Mouse (Mus musculus) heart, embryonic 14.5 days (tissue): ENCODE measurements at regions not wholly inside any gene's neighbourhood (a gene's known extent, or its start where the extent isn't known, plus 50 kb on each side); places are given as distances from the start of the nearest gene placed in this dataset.

Experiments used
- ATAC-seq: fragments of 200-750 bp; cut with Nextera tagmentation; 2 replicates; pipeline ENCODE4 v1.8.0; 2017; ENCODE audit warnings: low read depth, moderate TSS enrichment; ENCODE audit not compliant: insufficient number of reproducible peaks, insufficient read depth, low FRiP score
- H3K27ac ChIP-seq, 2 experiments: fragments of 200-500 bp in 1 of 2; fragments of 300-500 bp in 1 of 2; sonication (generic) in 1 of 2; replicated peaks in 1 of 2; 2 replicates each; pipeline ENCODE4 v1.5.1; 2012 to 2014; ENCODE audit warnings: low read depth in 2 of 2, low read length in 2 of 2, control low read depth in 1 of 2, mild to moderate bottlenecking in 1 of 2, mixed read lengths in 1 of 2; ENCODE audit not compliant: control insufficient read depth in 1 of 2, insufficient read depth in 1 of 2
- H3K27me3 ChIP-seq: fragments of 300-500 bp; sonication (generic); 2 replicates; pipeline ENCODE4 v1.6.1; 2014; ENCODE audit warnings: mild to moderate bottlenecking, low read length, control low read depth; ENCODE audit not compliant: control insufficient read depth, insufficient read depth
- H3K36me3 ChIP-seq: fragments of 300-500 bp; sonication (generic); 2 replicates; pipeline ENCODE4 v1.6.1; 2014; ENCODE audit warnings: mild to moderate bottlenecking, control low read depth, low read length, mixed read lengths; ENCODE audit not compliant: control insufficient read depth, insufficient read depth
- H3K4me1 ChIP-seq, 2 experiments: fragments of 200-500 bp in 1 of 2; fragments of 300-500 bp in 1 of 2; sonication (generic) in 1 of 2; 2 replicates each; pipeline ENCODE4 v1.6.1; 2012 to 2014; ENCODE audit warnings: low read length in 2 of 2, control low read depth in 1 of 2, mixed read lengths in 1 of 2; ENCODE audit not compliant: control insufficient read depth in 2 of 2, insufficient read depth in 2 of 2
- H3K4me2 ChIP-seq: fragments of 300-500 bp; sonication (generic); 2 replicates; pipeline ENCODE4 v1.6.1; 2014; ENCODE audit warnings: mild to moderate bottlenecking, low read length
- H3K4me3 ChIP-seq, 2 experiments: fragments of 200-500 bp in 1 of 2; fragments of 300-500 bp in 1 of 2; sonication (generic) in 1 of 2; 2 replicates each; pipeline ENCODE4 v1.5.1; 2012 to 2014; ENCODE audit warnings: low read length in 2 of 2, mild to moderate bottlenecking in 2 of 2, control low read depth in 1 of 2, low read depth in 1 of 2, moderate library complexity in 1 of 2; ENCODE audit not compliant: control insufficient read depth in 1 of 2, insufficient read depth in 1 of 2
- H3K9ac ChIP-seq: fragments of 300-500 bp; sonication (generic); 2 replicates; pipeline ENCODE4 v1.6.1; 2014; ENCODE audit warnings: mild to moderate bottlenecking, low read length
- H3K9me3 ChIP-seq: fragments of 300-500 bp; sonication (generic); 2 replicates; pipeline ENCODE4 v1.6.1; 2016; ENCODE audit warnings: low read length, control low read depth; ENCODE audit not compliant: control insufficient read depth
- WGBS: fragments of 180-500 bp; shearing (Covaris S2); extraction: QIAGEN DNeasy Blood & Tissue Kit; methylation state at CpG from one replicate; pipeline ENCODE4 v1.1.7; 2014; 5-methylcytosine and 5-hydroxymethylcytosine counted together

- no peaks in the 10 kb centered on the region for H3K36me3 ChIP-seq
- H3K4me3 ChIP-seq: no peak overlapping the region
- H3K9ac ChIP-seq: no peak overlapping the region
- no peaks in the 10 kb centered on the region for H3K9me3 ChIP-seq
- 70% methylated on average over 10 of the region's 10 CpGs for WGBS
- peaks cover 21% of the 10 kb centered on the region; the same call in 1 of the 2 replicates for H3K27me3 ChIP-seq
- ATAC-seq: no peak; the same call in 1 of the 2 replicates
- no peak overlapping the region for H3K4me2 ChIP-seq
- peaks cover 13 to 17% of the 10 kb centered on the region in 2 experiments for H3K4me1 ChIP-seq
- H3K27ac ChIP-seq: no peak overlapping the region
Observed at GRCm38 (mm10) chr6:89236892-89237646, 125.4 kb downstream of the Plxna1 start.

DNA sequence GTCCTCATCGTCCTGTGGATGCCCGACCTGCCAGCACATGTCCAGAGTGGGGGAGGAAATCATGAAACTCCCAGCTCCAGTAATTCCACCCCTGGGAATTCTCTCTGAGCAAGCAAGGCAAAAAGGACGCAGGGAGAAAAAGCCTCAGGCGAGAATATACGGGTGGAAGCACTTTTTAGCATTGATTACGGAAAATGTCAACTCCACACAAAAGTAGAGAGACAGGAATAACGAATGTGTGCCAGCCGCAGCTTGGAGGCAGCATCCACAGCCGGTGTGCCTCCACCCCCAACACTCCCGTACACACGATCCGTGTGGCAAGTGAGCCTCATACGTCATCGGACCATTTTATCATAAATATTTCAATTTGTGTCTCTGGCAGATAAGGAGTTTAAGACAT is 123.5 kb downstream of the Plxna1 start:
- Histone ChIP-seq H3K27ac (0 out of 4 replicates have a peak overlapping the region, but pooled peaks of 1 of the 2 experiments have one; percentile 26), H3K9me3 (no peaks in the 10 kb centered on the region), H3K27me3 (peaks cover 31% of the 10 kb centered on the region; the same call in 1 of the 2 replicates), H3K9ac (no peak overlapping the region), H3K36me3 (no peaks in the 10 kb centered on the region), H3K4me2 (no peak overlapping the region), H3K4me3 (no peak overlapping the region), H3K4me1 (peaks cover 13 to 17% of the 10 kb centered on the region in 2 experiments)
- ATAC-seq: no peak
- 73% methylated on average over 14 of the region's 14 CpGs for WGBS

DNA sequence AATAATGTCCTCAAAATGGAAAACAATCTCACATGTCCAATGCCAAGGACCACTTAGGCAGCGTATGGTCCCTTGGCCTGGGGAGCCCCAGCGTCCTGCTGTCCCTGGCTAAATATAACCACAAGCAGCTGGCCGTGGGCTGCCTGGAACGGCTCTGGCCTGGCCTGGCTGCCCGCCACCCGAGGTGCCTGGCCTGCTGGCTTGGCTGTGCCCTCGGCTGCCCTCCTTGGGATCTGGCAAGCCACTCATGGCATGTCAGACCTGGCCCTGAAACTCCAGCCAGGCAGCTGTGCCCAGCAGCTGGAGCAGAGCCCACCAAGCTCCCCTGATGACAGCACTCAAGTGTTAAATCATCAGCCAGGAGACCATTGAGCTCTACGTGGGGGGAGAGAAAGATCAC is 122.9 kb downstream of the Plxna1 start:
- ATAC-seq: peak; percentile 67
- Histone ChIP-seq H3K9me3 (no peaks in the 10 kb centered on the region), H3K36me3 (no peaks in the 10 kb centered on the region), H3K4me1 (peaks cover 13 to 17% of the 10 kb centered on the region in 2 experiments), H3K9ac (no peak overlapping the region), H3K27ac (0 out of 4 replicates have a peak overlapping the region, but pooled peaks of 1 of the 2 experiments have one; percentile 26), H3K27me3 (peaks cover 31% of the 10 kb centered on the region; the same call in 1 of the 2 replicates), H3K4me3 (no peak overlapping the region), H3K4me2 (peak overlapping the region; percentile 27)
- 10% methylated on average over 8 of the region's 8 CpGs for WGBS

- no peaks in the 10 kb centered on the region for H3K9me3 ChIP-seq
- H3K36me3 ChIP-seq: no peaks in the 10 kb centered on the region
- H3K4me1 ChIP-seq: peaks cover 13 to 17% of the 10 kb centered on the region in 2 experiments
- H3K4me2 ChIP-seq: no peak overlapping the region
- no peak overlapping the region for H3K27ac ChIP-seq
- WGBS: 24% methylated on average over 4 of the region's 4 CpGs
- no peak overlapping the region for H3K4me3 ChIP-seq
- no peak for ATAC-seq
- no peak overlapping the region for H3K9ac ChIP-seq
- peaks cover 28% of the 10 kb centered on the region; the same call in 1 of the 2 replicates for H3K27me3 ChIP-seq
Observed at GRCm38 (mm10) chr6:89240168-89240705, 122.2 kb downstream of the Plxna1 start.

GRCm38 (mm10) chr6:89242371-89243288 is 119.8 kb downstream of the Plxna1 start:
- no peak for ATAC-seq
- Histone ChIP-seq H3K4me3 (no peak overlapping the region), H3K4me2 (no peak overlapping the region), H3K9me3 (no peaks in the 10 kb centered on the region), H3K27me3 (peaks cover 13% of the 10 kb centered on the region), H3K9ac (no peak overlapping the region), H3K27ac (no peak overlapping the region), H3K36me3 (no peaks in the 10 kb centered on the region), H3K4me1 (peaks cover 13 to 17% of the 10 kb centered on the region in 2 experiments)
- WGBS: 29% methylated on average over 18 of the region's 18 CpGs

GRCm38 (mm10) chr6:89245506-89245905 is 116.9 kb downstream of the Plxna1 start:
- Histone ChIP-seq H3K4me1 (no peaks in the 10 kb centered on the region), H3K9me3 (no peaks in the 10 kb centered on the region), H3K27me3 (peaks cover 13% of the 10 kb centered on the region), H3K36me3 (no peaks in the 10 kb centered on the region), H3K4me2 (no peak overlapping the region), H3K4me3 (no peak overlapping the region), H3K9ac (no peak overlapping the region), H3K27ac (no peak overlapping the region)
- no peak for ATAC-seq
- WGBS: 77% methylated on average over 8 of the region's 8 CpGs

- H3K9ac ChIP-seq: no peak overlapping the region
- H3K4me3 ChIP-seq: no peak overlapping the region
- 74% methylated on average over 5 of the region's 5 CpGs for WGBS
- ATAC-seq: no peak
- H3K27ac ChIP-seq: no peak overlapping the region
- H3K4me2 ChIP-seq: no peak overlapping the region
- H3K36me3 ChIP-seq: no peaks in the 10 kb centered on the region
- no peaks in the 10 kb centered on the region for H3K9me3 ChIP-seq
- peaks cover 13% of the 10 kb centered on the region for H3K27me3 ChIP-seq
- no peaks in the 10 kb centered on the region for H3K4me1 ChIP-seq
Observed at GRCm38 (mm10) chr6:89246261-89246660, 116.2 kb downstream of the Plxna1 start.
